Mouse (Mus musculus) forebrain, embryonic 10.5 days (tissue): ENCODE measurements at regions not wholly inside any gene's neighbourhood (a gene's known extent, or its start where the extent isn't known, plus 50 kb on each side); places are given as distances from the start of the nearest gene placed in this dataset.
"Not testable (repeated sequence)": the region's sequence is repeated elsewhere in the genome, so short reads cannot be mapped to it uniquely, and the experiment has no call there.

Source experiments
- DNase-seq: peaks from one replicate; pipeline ENCODE4 v3.0.0-alpha.2; 2017; ENCODE audit warnings: low spot score; ENCODE audit errors: extremely low spot score
- H3K27ac ChIP-seq: fragments of 300-500 bp; sonication (generic); 2 replicates; pipeline ENCODE4 v1.5.1; 2016; ENCODE audit warnings: mild to moderate bottlenecking
- H3K27me3 ChIP-seq: fragments of 300-500 bp; sonication (generic); 2 replicates; pipeline ENCODE4 v1.6.1; 2016; ENCODE audit warnings: mild to moderate bottlenecking; ENCODE audit not compliant: poor library complexity, severe bottlenecking
- H3K36me3 ChIP-seq: fragments of 300-500 bp; sonication (generic); replicated peaks from 2 replicates; pipeline ENCODE4 v1.6.1; 2016; ENCODE audit warnings: mild to moderate bottlenecking, moderate library complexity
- H3K4me1 ChIP-seq: fragments of 300-500 bp; sonication (generic); 2 replicates; pipeline ENCODE4 v1.6.1; 2016
- H3K4me3 ChIP-seq: fragments of 300-500 bp; sonication (generic); 2 replicates; pipeline ENCODE4 v1.5.1; 2016; ENCODE audit warnings: mild to moderate bottlenecking, moderate library complexity
- H3K9me3 ChIP-seq: fragments of 300-500 bp; sonication (generic); 2 replicates; pipeline ENCODE4 v1.6.1; 2016; ENCODE audit warnings: mild to moderate bottlenecking, moderate library complexity
- whole genome bisulfite sequencing: fragments of 180-500 bp; shearing (Covaris S2); methylation state at CpG from one replicate; pipeline ENCODE4 v1.1.7; 2016; 5-methylcytosine and 5-hydroxymethylcytosine counted together

DNA sequence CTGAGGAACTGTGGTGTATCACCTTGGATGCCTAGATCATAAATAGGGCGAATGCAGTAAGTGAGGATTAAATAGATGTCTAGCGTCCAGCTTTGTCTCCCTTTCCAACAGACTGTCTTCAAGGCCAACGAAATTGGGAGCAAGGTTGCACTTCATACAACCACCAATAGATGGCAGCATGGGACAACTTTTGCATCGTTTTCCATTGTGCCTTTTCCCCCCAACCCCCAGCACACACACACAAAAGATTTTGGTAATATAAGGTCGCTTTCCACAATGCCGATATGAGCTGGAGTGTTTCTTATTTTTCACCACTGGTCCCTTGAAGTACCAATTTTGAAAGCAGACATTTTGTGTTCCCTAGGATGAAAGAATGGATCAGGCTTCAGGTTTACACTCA, 304.7 kb downstream of the BC048507 start:
- H3K4me3 ChIP-seq, DNase-seq, H3K36me3 ChIP-seq, H3K27ac ChIP-seq, H3K4me1 ChIP-seq, H3K27me3 ChIP-seq: not testable (repeated sequence)
- H3K9me3 ChIP-seq = peaks cover 47% of the 10 kb centered on the region
- 31% methylated on average over 6 of the region's 6 CpGs for WGBS

DNA sequence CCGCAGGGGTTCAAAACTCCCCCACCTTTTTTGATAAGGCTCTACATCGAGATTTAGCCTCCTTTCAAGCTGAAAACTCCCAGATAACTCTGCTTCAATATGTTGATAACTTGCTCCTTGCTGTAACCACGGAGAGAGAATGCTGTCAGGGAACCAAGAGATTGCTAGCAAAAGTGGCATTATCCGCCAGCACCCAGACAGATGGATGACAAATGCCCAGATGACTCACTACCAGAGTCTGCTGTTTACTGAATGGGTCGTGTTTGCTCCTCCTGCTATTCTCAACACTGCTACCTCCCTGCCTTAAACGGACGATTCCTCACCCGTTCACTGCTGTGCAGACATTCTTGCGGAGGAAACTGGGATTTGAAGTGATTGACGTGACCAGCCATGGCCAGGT, 310.3 kb downstream of the BC048507 start:
- DNase-seq = not testable (repeated sequence)
- H3K9me3 ChIP-seq = peaks cover 66% of the 10 kb centered on the region

More for the DNA sequence above, 310.3 kb downstream of the BC048507 start:
- H3K4me1 ChIP-seq, H3K4me3 ChIP-seq, H3K36me3 ChIP-seq, H3K27ac ChIP-seq, H3K27me3 ChIP-seq: not testable (repeated sequence)
- WGBS = 87% methylated on average over 10 of the region's 10 CpGs
